Mouse (Mus musculus): ENCODE results near the gene Bmt2.

Gene Bmt2

GRCm38 (mm10) chr6:13677818-13678282 lies at the start of gene Bmt2:
TSS of gene Bmt2 (minus strand) at chr6:13677966.
- DNase-seq (ENCODE audit: low read depth): peak; percentile 94

- DNase-seq (ENCODE audit: low read depth): no peak
Measured at GRCm38 (mm10) chr6:13722166-13722565, 44.4 kb upstream of the Bmt2 start.

- DNase-seq (ENCODE audit: low read depth): no peak
Measured at GRCm38 (mm10) chr6:13714867-13715266, 37.1 kb upstream of the Bmt2 start.

GRCm38 (mm10) chr6:13696882-13697281 lies 19.1 kb upstream of the Bmt2 start:
- no peak for DNase-seq (ENCODE audit: low read depth)

GRCm38 (mm10) chr6:13695103-13695845 lies 17.5 kb upstream of the Bmt2 start:
- no peak for DNase-seq (ENCODE audit: low read depth)

GRCm38 (mm10) chr6:13691657-13692294 lies 14.0 kb upstream of the Bmt2 start:
- DNase-seq (ENCODE audit: low read depth): no peak

- no peak for DNase-seq (ENCODE audit: low read depth)
Measured at GRCm38 (mm10) chr6:13690398-13690797, 12.6 kb upstream of the Bmt2 start.

- no peak for DNase-seq (ENCODE audit: low read depth)
Measured at GRCm38 (mm10) chr6:13683929-13684595, 6.3 kb upstream of the Bmt2 start.

GRCm38 (mm10) chr6:13678349-13678748 lies 583 bp upstream of the Bmt2 start:
- no peak for DNase-seq (ENCODE audit: low read depth)

- peak; percentile 7 for DNase-seq (ENCODE audit: low read depth)
Measured at GRCm38 (mm10) chr6:13677141-13677761, 515 bp downstream of the Bmt2 start.

GRCm38 (mm10) chr6:13676196-13676595 lies 1.6 kb downstream of the Bmt2 start:
- no peak for DNase-seq (ENCODE audit: low read depth)

- DNase-seq (ENCODE audit: low read depth): no peak
Measured at GRCm38 (mm10) chr6:13674600-13675305, 3.0 kb downstream of the Bmt2 start.

- DNase-seq (ENCODE audit: low read depth): no peak
Measured at GRCm38 (mm10) chr6:13665646-13666045, 12.1 kb downstream of the Bmt2 start.

GRCm38 (mm10) chr6:13658016-13658415 lies 19.8 kb downstream of the Bmt2 start:
- DNase-seq (ENCODE audit: low read depth): no peak

GRCm38 (mm10) chr6:13654081-13654480 lies 23.7 kb downstream of the Bmt2 start:
- no peak for DNase-seq (ENCODE audit: low read depth)

- no peak for DNase-seq (ENCODE audit: low read depth)
Measured at GRCm38 (mm10) chr6:13652284-13652683, 25.5 kb downstream of the Bmt2 start.

GRCm38 (mm10) chr6:13650854-13651253 lies 26.9 kb downstream of the Bmt2 start:
- DNase-seq (ENCODE audit: low read depth): no peak

GRCm38 (mm10) chr6:13648305-13648704 lies 29.5 kb downstream of the Bmt2 start:
- DNase-seq (ENCODE audit: low read depth): no peak

- DNase-seq (ENCODE audit: low read depth): no peak
Measured at GRCm38 (mm10) chr6:13636582-13636989, 41.2 kb downstream of the Bmt2 start.

- DNase-seq (ENCODE audit: low read depth): no peak
Measured at GRCm38 (mm10) chr6:13632571-13632970, 45.2 kb downstream of the Bmt2 start.

GRCm38 (mm10) chr6:13630607-13631006 lies 47.2 kb downstream of the Bmt2 start:
- no peak for DNase-seq (ENCODE audit: low read depth)

- no peak for DNase-seq (ENCODE audit: low read depth)
Measured at GRCm38 (mm10) chr6:13619618-13620017, 58.1 kb downstream of the Bmt2 start.
